Mouse (Mus musculus) layer of hippocampus, postnatal 36 days (tissue): ENCODE results near the gene Nup205. TPM values are rescaled to one million over a fixed set of nuclear protein-coding genes. Genes with fewer than 3 reads are reported as not detected.
"Not testable (repeated sequence)": the region's sequence is repeated elsewhere in the genome, so short reads cannot be mapped to it uniquely, and the experiment has no call there.

Source experiments
- DNase-seq, 2 experiments: peaks; one replicate each; pipeline ENCODE4 v3.0.0; 2022
- total RNA-seq, 2 experiments: library from RNA; stranded (reverse); gene quantifications; 2 replicates each; pipeline ENCODE4 v1.2.3; 2021

The Nup205 gene
- 10 to 100 TPM; 28.3 to 29.7 TPM for total RNA-seq

- peak; percentile 88 to 90 for DNase-seq
These were observed at the start of gene Nup205 for GRCm38 (mm10) chr6:35176979-35177649. TSS of gene Nup205 (plus strand) at chr6:35177421.

DNA sequence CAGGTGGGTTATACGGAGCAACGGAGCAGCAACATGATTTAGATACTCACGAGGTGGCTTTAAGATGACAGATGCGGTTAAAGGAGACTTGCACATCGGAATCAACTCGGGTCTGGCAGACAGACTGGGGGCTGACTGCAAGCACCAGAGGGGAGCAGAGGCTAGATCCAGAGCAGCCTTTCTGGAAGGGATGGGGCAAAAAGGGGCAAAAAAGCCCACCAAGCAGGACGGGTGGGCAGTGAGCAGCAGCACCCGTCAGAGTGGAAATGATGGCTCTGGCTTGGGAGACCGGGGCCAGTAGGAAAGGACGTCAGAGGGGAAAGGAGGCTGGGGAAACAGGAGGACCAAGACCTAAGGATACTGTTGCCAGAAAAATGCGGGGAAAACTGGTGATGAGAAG lies 44.4 kb upstream of the Nup205 start:
- peak in 1 of 2 experiments; percentile 15 for DNase-seq

DNA sequence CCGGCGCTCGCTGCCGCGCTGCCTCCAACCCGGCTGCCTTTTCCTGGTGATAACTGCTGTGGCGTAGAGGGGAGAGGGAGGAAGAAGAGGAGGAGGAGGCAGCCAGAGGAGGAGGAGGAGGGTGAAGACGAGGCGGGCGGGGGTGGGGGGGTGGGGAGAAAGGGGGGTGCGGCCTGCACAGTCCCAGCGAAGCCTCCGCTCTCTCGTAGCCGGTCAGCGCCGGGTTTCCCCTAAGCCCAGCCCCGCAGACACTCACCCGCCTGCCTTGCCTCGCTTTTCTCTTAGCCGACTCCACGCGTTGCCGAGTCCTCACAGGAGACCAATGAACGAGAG lies 44.0 kb upstream of the Nup205 start:
- no peak for DNase-seq

GRCm38 (mm10) chr6:35133579-35134488 lies 43.4 kb upstream of the Nup205 start, which contains the start of gene Cnot4:
TSS of gene Cnot4 (minus strand) at chr6:35133724.
- DNase-seq, result peak; percentile 98

GRCm38 (mm10) chr6:35134844-35135243 lies 42.4 kb upstream of the Nup205 start:
- no peak for DNase-seq

- no peak for DNase-seq
These were observed 36.9 kb upstream of the Nup205 start for GRCm38 (mm10) chr6:35140351-35140750.

DNA sequence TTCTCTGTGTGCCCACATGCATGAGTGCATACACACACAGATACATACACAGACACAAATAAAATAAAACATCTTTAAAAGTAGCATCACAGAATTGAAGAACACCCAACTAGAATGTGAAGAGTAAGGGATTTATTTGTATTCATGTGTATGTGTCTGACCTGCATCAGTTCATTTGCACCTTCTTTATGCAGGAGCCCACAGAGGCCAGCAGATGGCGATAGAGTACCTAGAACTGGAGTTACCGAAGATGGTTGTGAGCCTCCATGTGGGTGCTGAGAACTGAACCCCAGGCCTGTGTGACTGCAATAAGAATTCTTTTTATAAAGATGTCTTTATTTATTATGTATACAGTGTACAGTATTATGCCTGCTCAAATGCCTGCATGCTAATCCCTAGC lies 31.7 kb upstream of the Nup205 start:
- no peak for DNase-seq

GRCm38 (mm10) chr6:35147726-35148422 lies 29.3 kb upstream of the Nup205 start:
- no peak for DNase-seq

- DNase-seq, result no peak
These were observed 22.7 kb upstream of the Nup205 start for GRCm38 (mm10) chr6:35154540-35154939.

DNA sequence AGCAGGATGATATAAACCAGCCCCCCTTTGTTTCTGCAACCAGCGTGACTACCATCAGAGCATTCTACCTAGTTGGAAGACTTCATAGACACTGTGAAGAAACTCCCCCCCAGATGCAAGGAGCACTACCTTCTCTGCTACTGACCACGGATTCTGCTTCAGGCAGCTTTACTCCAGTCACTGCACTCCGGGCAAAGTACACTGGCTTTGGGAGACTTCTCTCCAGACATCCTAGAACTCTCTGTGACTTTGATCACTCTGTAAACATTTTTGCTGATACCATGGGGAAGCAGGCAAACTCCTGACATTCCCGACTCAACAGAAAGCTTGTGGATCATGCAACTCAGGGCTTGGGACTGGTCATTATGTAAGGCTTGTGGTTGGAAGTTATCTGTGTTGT lies 8.0 kb upstream of the Nup205 start:
- DNase-seq, result no peak

- not testable (repeated sequence) for DNase-seq
These were observed 5.2 kb upstream of the Nup205 start for GRCm38 (mm10) chr6:35172028-35172427.

GRCm38 (mm10) chr6:35173181-35173580 lies 4.0 kb upstream of the Nup205 start:
- DNase-seq, result no peak

DNA sequence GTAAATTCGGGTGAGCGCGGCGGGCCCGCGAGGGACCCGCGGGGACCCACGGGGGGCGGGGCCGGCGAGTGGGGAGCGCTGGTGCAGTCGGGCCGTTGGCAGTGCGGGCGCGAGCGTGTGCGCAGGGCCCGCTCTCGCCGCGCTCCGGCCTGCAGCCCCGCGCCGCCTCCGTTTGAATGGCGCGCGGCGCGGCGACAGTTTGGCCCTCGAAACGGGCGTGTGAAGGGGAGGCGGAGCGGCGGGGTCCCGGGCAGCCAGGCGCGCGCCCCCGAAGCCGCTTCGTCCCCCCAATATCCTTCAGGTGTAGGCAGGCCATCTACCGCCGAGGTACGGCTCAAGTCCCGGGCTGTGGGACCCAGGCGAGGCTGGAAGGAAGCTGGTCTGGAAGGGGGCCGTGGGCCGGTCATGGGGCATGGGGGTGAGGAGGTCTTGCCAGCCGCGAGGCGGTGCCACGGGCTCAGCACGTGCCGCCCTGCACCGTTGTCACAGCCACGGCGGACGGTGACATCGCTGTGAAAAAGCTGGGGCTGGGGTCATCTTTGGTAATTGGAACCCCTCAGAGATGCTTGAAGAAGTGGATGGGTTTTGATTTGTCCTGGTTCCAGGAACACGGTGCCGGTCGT lies 540 bp downstream of the Nup205 start:
- no peak for DNase-seq

DNA sequence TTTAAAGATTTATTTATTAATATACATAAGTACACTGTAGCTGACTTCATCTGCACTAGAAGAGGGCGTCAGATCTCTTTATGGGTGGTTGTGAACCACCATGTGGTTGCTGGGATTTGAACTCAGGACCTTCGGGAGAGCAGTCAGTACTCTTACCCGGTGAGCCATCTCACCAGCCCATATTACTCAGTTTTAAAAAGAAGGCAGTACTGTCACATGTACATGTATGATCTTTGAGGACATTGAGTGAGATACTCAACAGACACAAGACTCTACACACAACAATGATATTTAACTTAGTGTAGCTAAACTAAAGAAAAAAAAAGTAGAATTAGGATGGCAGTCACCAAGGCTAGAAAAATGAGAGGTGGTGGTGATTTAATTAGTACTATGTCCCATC lies 2.1 kb downstream of the Nup205 start:
- not testable (repeated sequence) for DNase-seq

- DNase-seq, result no peak
These were observed 7.6 kb downstream of the Nup205 start for GRCm38 (mm10) chr6:35184781-35185180.

GRCm38 (mm10) chr6:35191198-35191597 lies 14.0 kb downstream of the Nup205 start:
- DNase-seq, result no peak

DNA sequence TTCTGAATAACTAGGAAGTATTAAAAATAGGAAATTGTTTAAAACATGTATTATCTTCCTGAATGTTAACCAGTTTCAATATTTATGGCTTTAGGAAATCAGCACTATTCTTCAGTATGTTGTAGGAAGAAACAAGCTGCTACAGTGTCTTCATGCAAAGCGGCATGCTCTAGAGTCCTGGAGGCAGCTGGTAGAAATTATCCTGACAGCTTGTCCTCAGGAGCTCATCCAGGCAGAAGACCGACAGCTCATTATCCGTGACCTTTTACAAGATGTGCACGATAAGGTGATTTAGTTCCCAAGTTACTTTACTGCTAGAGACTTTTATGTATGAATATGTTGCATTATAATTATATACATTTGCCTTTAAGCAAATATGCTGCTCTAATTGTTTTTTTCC lies 48.5 kb downstream of the Nup205 start:
- no peak for DNase-seq

DNA sequence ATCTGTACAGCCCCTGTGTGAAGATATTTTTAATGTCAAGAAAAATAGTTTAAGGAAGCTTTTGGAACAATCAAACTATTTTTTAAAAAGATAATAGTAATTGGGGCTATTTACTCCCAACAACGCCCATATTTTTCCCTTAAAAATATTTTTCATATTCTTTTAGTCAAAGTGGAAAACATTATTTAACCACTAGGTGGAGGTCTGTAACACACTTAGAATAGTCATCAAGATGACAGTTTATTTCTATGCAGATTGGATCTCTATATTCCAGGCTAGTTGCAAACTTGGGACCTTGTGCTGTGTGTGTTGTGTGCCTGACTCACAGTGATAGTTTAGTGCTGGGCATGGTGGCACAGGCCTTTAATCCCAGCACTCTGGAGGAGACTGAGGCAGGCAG lies 52.2 kb downstream of the Nup205 start:
- no peak for DNase-seq

DNA sequence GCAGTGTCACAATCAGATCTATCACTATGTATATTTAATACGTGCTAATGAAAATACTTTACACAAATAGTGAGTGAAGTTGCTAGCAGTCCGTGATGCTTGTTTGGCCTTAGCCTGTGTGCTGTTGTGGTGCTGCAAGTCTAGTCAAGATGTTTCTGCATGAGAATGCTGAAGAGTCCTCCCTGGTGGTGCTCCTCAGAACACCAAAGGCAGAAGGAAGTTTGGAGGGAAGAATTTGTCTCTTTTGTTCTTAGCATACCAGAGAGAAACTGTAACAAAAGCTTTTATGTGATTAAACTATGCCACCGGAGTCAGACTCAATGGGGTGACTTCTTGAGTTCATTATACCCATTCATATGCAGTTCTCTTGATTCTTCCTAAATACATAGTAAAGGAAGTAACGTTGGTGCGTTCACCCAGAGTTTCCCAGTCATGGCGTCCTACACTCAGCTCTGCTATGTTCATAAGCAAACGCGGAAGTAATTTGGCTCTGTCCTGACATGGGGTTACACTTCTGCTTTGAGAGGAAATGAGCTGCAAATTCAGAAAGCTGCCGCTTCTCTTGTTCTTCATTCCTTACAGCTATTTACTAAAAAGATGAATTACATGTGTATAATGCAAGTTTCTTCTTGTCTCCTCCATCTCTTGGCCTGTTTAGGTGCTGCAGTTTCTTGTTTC lies 59.0 kb downstream of the Nup205 start:
- DNase-seq, result no peak

GRCm38 (mm10) chr6:35243252-35243651 lies 66.0 kb downstream of the Nup205 start:
- DNase-seq, result no peak

GRCm38 (mm10) chr6:35243989-35244388 lies 66.8 kb downstream of the Nup205 start:
- DNase-seq, result no peak

DNA sequence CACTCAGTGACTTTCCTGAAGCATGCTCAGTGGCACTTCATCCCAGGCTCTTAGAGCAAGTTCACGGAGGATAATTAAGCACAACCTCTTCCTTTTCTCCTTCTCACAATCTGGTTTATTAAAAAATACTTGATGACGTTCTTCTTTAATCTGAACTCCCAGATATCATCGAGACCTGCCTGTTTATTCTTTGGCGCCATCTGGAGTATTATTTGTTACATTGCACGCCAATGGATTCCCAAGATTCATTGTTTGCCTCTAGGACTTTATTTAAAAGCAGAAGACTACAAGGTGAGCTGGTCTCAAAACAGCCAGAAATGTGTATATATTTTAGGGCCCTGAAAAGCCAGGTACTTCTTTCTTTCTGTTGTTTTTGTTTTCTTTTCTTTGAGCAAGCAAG lies 67.9 kb downstream of the Nup205 start:
- no peak for DNase-seq
